Mouse (Mus musculus) spleen, adult 12 weeks (tissue): ENCODE results near the gene Gm20388.

Experiments
- DNase-seq: peaks from one replicate; pipeline ENCODE4 v3.0.0; 2022; ENCODE audit warnings: low spot score

Gm20388 gene

GRCm38 (mm10) chr8:124077377-124077776 lies 4166.7 kb downstream of the Gm20388 start:
- DNase-seq = no peak

- no peak for DNase-seq
Observed at GRCm38 (mm10) chr8:124077998-124078397, 4167.4 kb downstream of the Gm20388 start.

- DNase-seq = no peak
Observed at GRCm38 (mm10) chr8:124078969-124079368, 4168.3 kb downstream of the Gm20388 start.

- DNase-seq = no peak
Observed at GRCm38 (mm10) chr8:124080467-124081326, 4170.1 kb downstream of the Gm20388 start.

- DNase-seq = no peak
Observed at GRCm38 (mm10) chr8:124082616-124083015, 4172.0 kb downstream of the Gm20388 start.

GRCm38 (mm10) chr8:124083611-124084010 lies 4173.0 kb downstream of the Gm20388 start:
- DNase-seq = no peak

- DNase-seq = no peak
Observed at GRCm38 (mm10) chr8:124085668-124086067, 4175.0 kb downstream of the Gm20388 start.

GRCm38 (mm10) chr8:124088092-124088613 lies 4177.5 kb downstream of the Gm20388 start:
- DNase-seq = no peak

- no peak for DNase-seq
Observed at GRCm38 (mm10) chr8:124089016-124089415, 4178.4 kb downstream of the Gm20388 start.

- DNase-seq = no peak
Observed at GRCm38 (mm10) chr8:124090473-124090872, 4179.8 kb downstream of the Gm20388 start.

GRCm38 (mm10) chr8:124098953-124099622 lies 4188.4 kb downstream of the Gm20388 start:
- DNase-seq = no peak

- no peak for DNase-seq
Observed at GRCm38 (mm10) chr8:124099623-124099965, 4189.0 kb downstream of the Gm20388 start.

GRCm38 (mm10) chr8:124105869-124106268 lies 4195.2 kb downstream of the Gm20388 start:
- no peak for DNase-seq

GRCm38 (mm10) chr8:124106328-124107195 lies 4195.9 kb downstream of the Gm20388 start:
- no peak for DNase-seq

- no peak for DNase-seq
Observed at GRCm38 (mm10) chr8:124113108-124113507, 4202.5 kb downstream of the Gm20388 start.

- no peak for DNase-seq
Observed at GRCm38 (mm10) chr8:124125241-124125640, 4214.6 kb downstream of the Gm20388 start.

GRCm38 (mm10) chr8:124137261-124137660 lies 4226.6 kb downstream of the Gm20388 start:
- DNase-seq = no peak

- no peak for DNase-seq
Observed at GRCm38 (mm10) chr8:124140211-124140790, 4229.7 kb downstream of the Gm20388 start.

GRCm38 (mm10) chr8:124140868-124141431 lies 4230.3 kb downstream of the Gm20388 start:
- DNase-seq = no peak

GRCm38 (mm10) chr8:124141681-124142391 lies 4231.2 kb downstream of the Gm20388 start:
- DNase-seq = no peak

- DNase-seq = no peak
Observed at GRCm38 (mm10) chr8:124143003-124143402, 4232.4 kb downstream of the Gm20388 start.
